Mouse (Mus musculus) hematopoietic stem cell, adult 5-6 weeks (primary cell): Measurements from ENCODE around the gene Slc25a13. TPM values are rescaled to one million over a fixed set of nuclear protein-coding genes. Genes with fewer than 3 reads are reported as not detected.
"Not testable (repeated sequence)": the region's sequence is repeated elsewhere in the genome, so short reads cannot be mapped to it uniquely, and the experiment has no call there.

Experiments
- ATAC-seq, 2 experiments: fragments of 125-278 bp in 1 of 2; replicated peaks in 1 of 2; 2 replicates each; pipeline ENCODE4 v1.8.0; 2016 to 2017; ENCODE audit warnings: inconsistent platforms in 2 of 2, mild to moderate bottlenecking in 2 of 2, moderate number of reproducible peaks in 2 of 2, low read depth in 1 of 2, moderate TSS enrichment in 1 of 2; ENCODE audit not compliant: low FRiP score in 2 of 2, poor library complexity in 2 of 2, severe bottlenecking in 2 of 2, insufficient read depth in 1 of 2, low TSS enrichment in 1 of 2
- total RNA-seq: library from RNA; stranded (forward); fragments of 172-1452, 232-1000 nt; gene quantifications from 2 replicates; pipeline ENCODE4 v1.2.3, GENCODE M21; 2017

The Slc25a13 gene
- total RNA-seq, 1 experiment from 2014 or later, result 32.8 TPM

DNA sequence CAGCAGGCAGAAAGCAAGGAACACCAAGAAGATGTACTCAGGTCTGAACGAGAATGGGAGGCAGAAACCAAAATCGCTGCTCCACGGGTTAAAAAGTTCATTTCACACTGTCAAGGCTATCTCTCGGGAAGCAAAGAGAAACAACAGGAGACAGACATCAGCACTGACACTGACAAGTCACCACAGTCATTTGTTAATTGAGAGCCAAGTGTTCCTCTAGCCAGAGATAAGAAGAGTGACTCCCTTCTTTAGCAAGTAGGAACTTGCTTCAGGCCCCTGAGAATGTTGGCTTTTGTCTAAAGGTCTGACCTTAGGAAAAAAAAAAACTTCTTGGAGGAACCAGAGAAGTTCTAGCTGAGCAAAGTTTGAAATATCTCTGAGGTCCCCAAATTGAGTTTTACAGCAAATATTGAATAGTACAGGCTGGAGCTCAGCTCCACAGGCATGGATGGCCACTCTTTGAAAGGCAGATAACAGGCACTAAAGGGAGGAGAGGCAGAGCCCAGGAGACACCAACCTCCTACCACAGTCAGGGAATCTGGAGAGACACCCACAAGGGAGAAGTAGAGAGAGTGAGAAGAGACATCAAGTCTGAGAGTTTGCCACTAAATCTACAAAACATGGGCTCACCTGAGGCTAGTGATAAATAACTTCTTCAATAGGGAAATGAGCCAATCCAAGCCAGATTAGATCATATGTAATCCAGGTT, 8.5 kb downstream of the Slc25a13 start:
- ATAC-seq, result no peak

DNA sequence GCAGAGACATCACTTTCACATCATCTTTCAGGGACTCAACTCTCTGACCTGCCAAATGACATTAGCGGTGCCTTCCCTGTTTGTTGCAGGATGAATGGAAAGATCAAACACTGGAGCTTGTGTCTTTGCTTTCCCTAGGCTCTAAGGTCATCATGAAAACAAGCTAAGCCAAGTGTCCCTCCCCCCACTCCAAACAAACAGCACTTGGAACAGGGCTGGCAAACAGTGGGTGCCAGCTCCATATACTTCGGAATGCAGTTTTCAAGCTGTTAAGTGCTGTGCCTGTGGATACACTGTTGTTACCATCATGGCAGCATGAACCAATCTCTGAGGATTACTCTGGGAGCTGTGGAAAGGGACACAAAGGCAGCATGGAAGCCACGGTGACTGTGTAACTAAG, 9.1 kb downstream of the Slc25a13 start:
- ATAC-seq, result no peak

DNA sequence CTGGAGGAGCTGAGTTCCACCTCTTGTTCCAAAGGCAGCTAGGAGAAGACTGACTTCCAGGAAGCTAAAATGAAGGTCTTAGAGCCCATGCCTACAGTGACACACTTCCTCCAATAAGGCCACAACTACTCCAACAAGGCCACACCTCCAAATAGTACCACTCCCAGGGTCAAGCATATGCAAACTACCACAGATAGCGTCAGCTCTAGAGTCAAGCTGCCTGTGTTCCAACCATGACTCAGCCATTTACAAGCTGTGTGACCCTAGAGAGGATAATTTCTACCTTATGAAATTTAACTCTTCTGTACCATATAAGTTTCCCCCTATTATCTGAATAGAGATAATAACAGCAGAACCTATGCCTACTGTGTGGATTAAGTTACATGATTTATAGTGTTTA, 9.6 kb downstream of the Slc25a13 start:
- ATAC-seq, result no peak

DNA sequence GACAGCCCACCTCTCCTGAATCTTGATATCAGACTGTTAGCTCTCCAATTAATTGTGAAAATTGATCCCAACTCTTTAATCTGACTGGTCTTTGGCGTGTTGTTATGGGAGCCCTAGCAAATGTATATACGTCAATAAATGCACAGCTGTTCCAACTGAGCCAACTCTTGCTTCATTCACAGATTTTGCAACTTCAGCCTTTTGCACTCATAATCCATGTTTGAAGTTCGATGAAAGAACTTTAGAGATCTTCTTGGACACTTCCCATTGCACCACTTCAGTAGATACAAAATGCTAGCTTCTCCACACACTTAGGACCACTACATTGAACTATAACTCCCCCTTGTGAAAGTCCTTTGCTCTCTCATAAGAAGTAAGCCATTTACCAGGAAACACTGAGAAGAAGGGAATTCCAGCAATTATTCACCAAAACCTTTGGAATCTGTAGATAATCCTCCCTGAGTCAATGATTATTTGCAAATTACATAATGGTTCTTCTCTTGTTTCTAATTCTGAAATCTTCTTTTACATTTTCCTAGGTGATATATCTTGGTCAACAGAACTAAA, 11.3 kb downstream of the Slc25a13 start:
- ATAC-seq, result no peak

DNA sequence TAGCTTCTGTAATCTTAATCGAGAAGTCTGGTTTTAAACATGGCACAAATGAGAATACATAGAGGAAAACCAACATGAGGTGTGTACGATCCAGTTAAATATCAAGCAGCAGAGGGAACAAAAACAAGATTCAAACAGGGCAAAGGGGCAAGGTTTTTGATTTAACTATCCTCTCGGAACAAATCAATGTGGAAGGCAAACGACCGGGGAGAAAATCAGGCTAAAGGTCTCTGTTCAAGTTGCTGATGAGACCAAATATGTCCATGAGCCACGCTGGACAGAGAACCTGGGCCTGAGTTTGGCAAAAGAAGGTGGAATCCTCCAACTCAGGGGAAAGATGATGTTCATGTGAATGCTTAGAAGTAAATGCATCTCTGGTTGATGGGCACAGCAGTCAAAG, 14.5 kb downstream of the Slc25a13 start:
- no peak for ATAC-seq

DNA sequence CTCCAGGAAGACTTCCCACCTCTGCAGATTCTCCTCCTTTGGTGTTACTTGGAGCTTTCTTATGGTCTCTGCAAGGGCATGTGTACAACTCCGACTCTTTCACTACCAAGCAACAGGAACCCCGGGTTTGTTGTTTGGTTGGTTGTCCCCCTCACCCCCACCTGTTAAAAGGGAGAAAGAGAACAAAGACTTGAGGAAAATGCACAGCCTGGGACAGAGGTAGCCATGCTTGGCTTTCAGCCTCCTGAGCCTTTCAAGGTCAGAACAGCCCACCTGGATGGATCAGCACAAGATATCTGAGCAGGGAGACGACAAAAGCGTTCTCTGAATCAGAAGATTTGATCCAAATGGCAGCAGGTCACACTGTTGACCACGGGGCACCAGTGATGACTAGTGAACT, 15.0 kb downstream of the Slc25a13 start:
- no peak for ATAC-seq

DNA sequence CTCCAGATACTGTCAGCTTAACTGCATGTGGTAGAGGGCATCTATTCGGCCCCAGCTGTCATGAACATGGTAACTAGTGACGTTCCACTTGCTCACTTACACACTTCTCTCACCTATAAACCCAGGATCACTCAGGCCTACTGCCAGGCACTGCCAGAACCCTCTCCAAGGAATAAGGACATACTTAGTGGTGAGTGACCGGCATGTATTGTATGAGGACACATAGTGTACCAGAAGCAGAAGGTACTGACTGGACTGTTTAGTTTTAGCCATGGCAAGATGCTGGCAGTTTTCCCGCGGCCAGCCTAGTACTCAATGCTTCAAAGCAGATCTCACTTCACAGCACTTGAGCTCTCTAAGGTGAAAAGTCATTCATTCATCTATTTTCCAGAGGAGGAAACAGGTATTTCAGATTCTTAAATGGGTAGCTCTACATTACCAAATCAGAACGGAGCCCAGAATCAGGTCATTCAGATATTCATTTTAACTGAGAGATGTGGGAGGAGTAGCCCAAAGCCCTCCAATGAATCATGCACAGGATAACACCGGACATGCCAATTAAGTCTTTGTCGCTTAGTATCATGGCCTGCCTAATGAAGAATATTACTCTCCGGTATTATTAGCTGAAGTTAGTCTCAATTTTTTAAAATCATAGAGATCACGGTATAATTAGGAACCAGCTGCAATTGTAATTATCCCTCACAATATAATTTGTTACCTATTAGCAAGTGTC, 17.7 kb downstream of the Slc25a13 start:
- no peak for ATAC-seq

DNA sequence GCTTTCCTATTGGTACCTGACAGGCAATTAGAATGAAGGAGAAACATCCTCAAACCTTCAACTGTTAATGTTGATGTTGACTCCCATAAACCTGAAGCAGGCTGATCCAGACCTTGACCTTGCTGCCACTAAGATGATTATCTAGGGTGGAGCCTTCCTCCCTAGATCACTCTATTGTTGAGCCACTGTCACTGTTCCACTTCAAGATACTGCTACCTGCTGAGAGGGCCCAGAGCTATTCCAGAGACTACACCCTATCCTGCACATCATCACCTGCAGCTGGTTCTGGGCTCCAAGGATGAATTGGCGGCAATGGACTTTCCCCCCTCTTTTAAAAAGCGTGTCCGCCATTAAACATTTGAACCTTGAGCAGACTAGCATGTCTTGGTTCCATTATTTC, 18.9 kb downstream of the Slc25a13 start:
- not testable (repeated sequence) for ATAC-seq

DNA sequence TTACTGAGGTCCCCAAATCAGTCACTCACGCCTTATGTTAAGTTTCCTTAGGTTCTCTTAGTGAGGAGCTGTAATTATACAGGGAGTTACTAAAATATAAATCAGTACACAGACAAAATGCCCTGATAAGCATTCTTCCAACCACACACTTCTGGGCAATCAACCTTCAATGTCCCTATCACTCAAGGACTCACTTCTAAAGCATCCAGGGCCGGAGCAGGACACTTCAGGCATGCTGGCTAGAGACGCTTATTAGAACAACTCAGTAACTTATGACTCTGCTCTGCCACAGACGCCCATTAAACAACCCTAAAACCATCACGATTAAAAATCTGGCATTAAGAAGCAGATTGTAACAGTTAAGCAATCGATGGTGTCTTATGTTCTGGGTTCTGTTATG, 19.6 kb downstream of the Slc25a13 start:
- no peak for ATAC-seq

DNA sequence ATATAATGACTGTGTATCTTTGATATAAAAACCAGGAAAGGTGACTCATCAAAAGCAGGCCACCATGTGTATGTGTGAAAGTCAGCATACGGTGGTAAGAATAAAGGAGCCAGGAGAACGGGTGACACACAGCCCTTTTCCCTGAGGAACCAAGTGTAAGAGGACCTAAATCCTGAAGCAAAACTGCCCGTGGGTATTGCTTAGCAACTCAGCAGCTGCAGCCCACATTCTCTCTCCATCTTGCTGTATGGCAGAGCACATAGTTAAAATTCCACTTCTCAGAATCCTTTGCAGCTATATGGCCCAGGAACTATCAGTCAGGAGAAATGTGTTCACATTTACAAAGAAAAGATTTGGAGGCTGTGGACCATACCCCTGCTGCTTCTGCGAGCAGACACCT, 20.4 kb downstream of the Slc25a13 start:
- ATAC-seq, result no peak

DNA sequence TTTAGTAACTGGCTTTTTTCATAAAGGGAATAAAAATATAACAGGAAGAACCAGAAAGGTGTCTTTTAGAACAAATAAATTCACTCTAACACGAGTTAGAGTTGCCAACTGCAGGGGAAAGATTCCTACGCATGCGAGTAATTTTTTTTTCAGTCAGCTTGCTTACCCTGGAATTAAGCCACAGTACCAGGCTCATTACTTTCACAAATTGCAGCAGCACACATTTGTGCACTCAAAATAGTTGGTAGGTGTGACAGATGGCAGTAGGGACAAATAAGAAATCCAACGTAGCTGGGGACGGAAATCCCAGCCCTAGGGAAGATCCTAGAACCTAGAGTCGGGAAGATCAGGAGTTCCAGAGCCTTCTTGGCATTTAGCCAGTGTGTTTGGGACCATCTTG, 22.1 kb downstream of the Slc25a13 start:
- no peak for ATAC-seq

DNA sequence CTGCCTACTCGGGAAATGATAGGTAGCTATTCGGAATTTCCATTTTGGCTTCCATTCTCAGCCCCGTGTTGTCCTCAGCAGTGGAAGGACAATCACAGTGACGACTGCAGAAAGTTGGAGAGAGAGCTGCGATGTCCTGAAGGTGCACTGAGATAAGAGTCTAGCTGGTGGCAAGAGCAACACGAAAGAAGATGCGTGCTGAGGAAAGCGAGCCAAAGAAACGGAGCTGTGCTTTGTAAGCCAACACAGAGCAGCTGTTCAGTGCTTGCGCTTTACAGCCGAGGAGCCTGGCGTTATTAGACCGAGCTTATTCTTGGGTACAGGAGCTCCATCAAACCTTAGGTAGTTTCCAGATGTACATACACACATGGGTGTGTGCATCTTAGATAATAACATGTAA, 23.1 kb downstream of the Slc25a13 start:
- ATAC-seq, result no peak

DNA sequence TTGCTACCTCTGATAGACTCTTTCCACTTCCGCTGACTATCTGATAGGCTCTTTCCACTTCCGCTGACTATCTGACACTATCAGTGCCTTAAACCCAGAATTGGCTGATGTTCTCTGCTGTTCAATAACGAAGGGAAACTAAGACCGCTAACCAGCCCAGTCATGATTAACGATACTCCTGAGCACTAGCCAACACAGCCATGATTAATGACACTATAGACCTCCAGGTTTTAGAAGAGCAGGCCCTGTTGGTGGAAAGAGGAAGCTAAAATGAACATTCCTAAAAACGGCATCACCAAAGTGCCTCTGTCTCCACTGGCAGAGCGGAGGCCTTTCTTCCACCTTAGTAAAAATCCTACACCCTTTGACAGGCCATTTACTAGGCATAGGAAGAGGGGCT, 24.6 kb downstream of the Slc25a13 start:
- ATAC-seq, result peak; percentile 80 to 86

DNA sequence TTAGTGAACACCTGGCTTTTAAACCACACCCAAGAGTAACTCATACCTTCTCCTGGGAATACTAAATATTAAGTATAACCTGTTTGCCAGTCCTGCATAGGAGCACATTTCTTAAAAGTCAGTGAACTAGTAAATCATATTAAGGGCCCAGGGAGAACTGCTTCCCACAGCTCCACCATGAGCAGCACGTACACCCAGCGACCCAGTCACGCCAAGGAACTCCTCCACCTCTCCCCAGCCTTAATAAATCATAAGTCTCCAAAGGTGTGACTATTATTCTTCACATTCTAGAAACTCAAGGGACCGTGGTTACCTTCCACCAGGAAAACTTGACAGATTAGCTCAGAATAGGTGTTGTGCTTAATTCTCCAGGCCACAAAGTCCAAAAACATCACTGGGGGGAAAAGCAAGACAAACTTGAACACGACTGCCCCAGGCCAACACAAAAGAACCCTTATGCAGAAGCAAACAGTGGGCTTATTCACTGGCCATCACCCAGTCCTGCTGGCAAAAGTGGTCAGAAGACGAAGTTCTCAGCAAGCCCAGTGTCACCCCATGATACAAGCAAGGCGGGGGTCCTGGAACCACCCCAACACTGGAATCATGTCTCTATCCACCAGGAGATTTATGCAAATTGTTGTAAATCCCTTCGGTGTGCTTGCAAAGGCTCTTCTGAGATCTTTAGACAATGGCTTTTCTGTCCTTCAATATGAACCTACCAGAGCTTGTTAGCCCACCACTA, 25.2 kb downstream of the Slc25a13 start:
- ATAC-seq, result no peak

DNA sequence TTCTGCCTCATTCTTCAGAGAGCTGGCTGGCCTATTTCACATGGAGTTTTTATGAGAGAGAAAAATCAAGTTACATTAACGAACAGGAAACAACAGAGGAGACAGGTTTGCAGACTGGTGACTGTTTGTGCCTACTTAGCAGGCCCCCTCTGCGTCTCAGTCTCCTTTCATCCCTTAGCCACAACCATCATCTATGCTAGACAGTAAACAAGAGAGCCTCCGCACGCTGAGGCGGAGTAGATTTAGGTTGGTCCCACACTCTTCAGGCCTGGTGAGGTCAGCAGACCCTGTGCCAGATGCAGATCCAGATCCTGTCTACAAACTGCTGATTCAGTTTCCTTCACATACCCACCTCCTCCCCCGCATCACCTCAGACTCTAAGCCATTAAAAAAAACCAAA, 28.0 kb downstream of the Slc25a13 start:
- peak in 1 of 2 experiments; percentile 50; a peak in 1 of 4 replicates for ATAC-seq

DNA sequence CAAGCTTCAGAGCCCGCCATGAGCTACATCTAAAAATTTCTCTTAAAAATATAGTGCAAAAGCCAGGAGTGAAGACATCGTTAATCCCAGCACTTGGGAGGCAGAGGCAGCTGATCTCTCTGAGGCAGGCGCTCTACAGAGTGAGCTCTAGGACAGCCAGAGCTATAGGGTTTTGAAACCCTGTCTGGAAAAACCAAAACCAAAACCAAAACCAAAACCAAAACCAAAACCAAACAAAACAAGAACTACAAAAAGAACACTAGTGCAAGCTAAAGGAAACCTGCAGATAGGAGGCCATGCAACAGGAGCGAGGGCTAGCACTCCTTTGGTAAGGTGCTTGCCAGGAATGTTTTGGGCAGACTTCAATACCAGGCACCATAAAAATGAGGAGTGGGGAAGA, 30.5 kb downstream of the Slc25a13 start:
- no peak; a peak in 1 of 4 replicates for ATAC-seq

DNA sequence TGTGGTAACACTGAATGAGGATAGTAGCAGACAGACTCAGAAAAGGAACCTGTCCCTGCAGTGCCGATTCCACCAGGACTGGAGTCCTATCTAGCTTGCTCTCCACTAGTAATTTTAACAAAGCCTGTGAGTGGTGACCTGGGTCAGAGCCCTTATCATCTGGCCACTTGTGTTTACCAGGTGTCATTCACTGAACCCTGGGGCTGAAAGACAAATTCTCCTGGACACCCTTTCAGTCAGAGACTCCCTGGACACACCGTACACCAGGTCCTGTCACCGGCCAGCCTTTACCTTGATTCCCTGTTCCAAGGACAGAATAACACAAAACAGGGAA, 31.3 kb downstream of the Slc25a13 start:
- ATAC-seq, result no peak
